Mouse (Mus musculus): ENCODE data around the gene Acvrl1.

The Acvrl1 gene

GRCm38 (mm10) chr15:101192260-101192640, 63.9 kb downstream of the Acvrl1 start:
- in situ Hi-C loops (cut with MboI): no loop called here

- in situ Hi-C loops (cut with MboI): no loop called here
Observed at GRCm38 (mm10) chr15:101192651-101193050, 64.3 kb downstream of the Acvrl1 start.

- in situ Hi-C loops (cut with MboI): no loop called here
Observed at GRCm38 (mm10) chr15:101193971-101194370, 65.6 kb downstream of the Acvrl1 start.

All from mature B cell (primary cell).